Mouse (Mus musculus): ENCODE measurements around the gene Appl2. TPM values are rescaled to one million over a fixed set of nuclear protein-coding genes. Genes with fewer than 3 reads are reported as not detected.

The Appl2 gene
- 77.4 TPM for polyA plus RNA-seq (2014; fragmentation: Illumina TruSeq; extraction: RNeasy Lipid Tissue Mini Kit (QIAGEN cat#74804); ENCODE audit: low read depth, low replicate concordance)

GRCm38 (mm10) chr10:83648131-83649020 is at the start of gene Appl2:
Gene Appl2 (minus strand): TSS chr10:83648738.

Other genes with a start within 250 kb of the Appl2 start
- 2.6 TPM for gene Aldh1l2, start 114.6 kb downstream of the Appl2 start, polyA plus RNA-seq (2014; fragmentation: Illumina TruSeq; extraction: RNeasy Lipid Tissue Mini Kit (QIAGEN cat#74804); ENCODE audit: low read depth, low replicate concordance)
- 63.0 TPM for gene Washc4, start 105.0 kb downstream of the Appl2 start, polyA plus RNA-seq (2014; fragmentation: Illumina TruSeq; extraction: RNeasy Lipid Tissue Mini Kit (QIAGEN cat#74804); ENCODE audit: low read depth, low replicate concordance)
- 2.5 TPM for gene 1500009L16Rik, start 74.1 kb upstream of the Appl2 start, polyA plus RNA-seq (2014; fragmentation: Illumina TruSeq; extraction: RNeasy Lipid Tissue Mini Kit (QIAGEN cat#74804); ENCODE audit: low read depth, low replicate concordance)